In the genomic region with DNA sequence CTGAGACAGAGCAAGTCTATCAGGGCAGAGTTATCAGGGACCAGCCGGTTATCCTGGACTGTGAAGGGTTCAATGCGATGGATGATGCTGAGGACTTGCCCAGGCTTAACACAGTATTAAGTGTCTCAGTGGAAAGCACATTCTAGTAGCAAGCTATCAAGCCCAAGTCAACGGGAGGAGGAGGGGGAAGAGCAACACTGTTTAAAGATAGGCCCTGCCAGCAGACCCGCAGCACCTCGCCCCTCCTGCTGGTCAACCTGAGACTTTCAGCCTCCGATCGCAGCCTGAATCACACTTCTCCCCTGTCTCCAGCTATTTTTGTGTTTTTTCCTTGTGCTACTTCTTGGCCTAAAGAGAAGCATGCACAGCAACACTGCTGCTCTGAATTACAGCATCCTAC, we compare ENCODE assay signal across 12 mouse cellular contexts. TPM values are rescaled to one million over a fixed set of nuclear protein-coding genes. Genes with fewer than 3 reads are reported as not detected.
DNase-seq lines count a peak whose midpoint lies in the region; ATAC-seq and TF ChIP-seq lines count a peak whose summit lies in the region.
"Had no signal": no experiment of that assay in that cellular context is flagged by ENCODE, and none has a peak within 500 bp of the region (broad histone marks: within the 10 kb centered on the region; RNA-seq: fewer than 3 reads in every experiment).

No protein-coding gene starts in this region.

- peaks cover 48% of the 10 kb centered on the region for H3K36me3 ChIP-seq in limb, embryonic 14.5 days (ENCODE audit: control insufficient read depth, insufficient read depth, low read length)
- H3K36me3 ChIP-seq in limb, embryonic 10.5 days = peaks cover 58% of the 10 kb centered on the region

- H3K9ac ChIP-seq in limb, embryonic 14.5 days (ENCODE audit: low read depth, low read length, severe bottlenecking) = no peak overlapping the region
- H3K9ac ChIP-seq: forebrain, embryonic 15.5 days; liver, postnatal 0 days had no signal

- H3K27me3 ChIP-seq in limb, embryonic 14.5 days (ENCODE audit: control insufficient read depth, insufficient read depth, low read length) = no peaks in the 10 kb centered on the region
- no peaks in the 10 kb centered on the region for H3K27me3 ChIP-seq in limb, embryonic 10.5 days (ENCODE audit: low read depth, poor library complexity, severe bottlenecking)
- H3K27me3 ChIP-seq: forebrain, embryonic 15.5 days had no signal

- no peak overlapping the region for H3K4me3 ChIP-seq in limb, embryonic 14.5 days (replicated peaks; ENCODE audit: low read length)
- no peak overlapping the region for H3K4me3 ChIP-seq in limb, embryonic 10.5 days
- no peak overlapping the region for H3K4me3 ChIP-seq in embryonic fibroblast, embryonic 13.5 days (ENCODE audit: insufficient read depth, low read length)
- H3K4me3 ChIP-seq: forebrain, embryonic 15.5 days had no signal

- H3K4me1 ChIP-seq in limb, embryonic 14.5 days (ENCODE audit: control insufficient read depth, insufficient read depth, low read length) = no peaks in the 10 kb centered on the region
- no peaks in the 10 kb centered on the region for H3K4me1 ChIP-seq in limb, embryonic 10.5 days
- H3K4me1 ChIP-seq in embryonic fibroblast, embryonic 13.5 days (ENCODE audit: control insufficient read depth, insufficient read depth, low read length) = peaks cover 1% of the 10 kb centered on the region
- H3K4me1 ChIP-seq: forebrain, embryonic 15.5 days had no signal

- no peak for DNase-seq in frontal cortex, postnatal 36 days (ENCODE audit: low spot score in 2 of 2)
- peak; percentile 9 for DNase-seq in limb, embryonic 14.5 days (ENCODE audit: low spot score)
- DNase-seq in limb, embryonic 10.5 days (ENCODE audit: low spot score) = no peak
- peak; percentile 24 for DNase-seq in Muller cell, postnatal 12 days (ENCODE audit: inconsistent ontology term)
- DNase-seq in right cerebral cortex, postnatal 25 days = no peak
- DNase-seq in frontal cortex, postnatal 14 days (ENCODE audit: low spot score in 2 of 2) = no peak
- DNase-seq: kidney, postnatal 36 days; liver, postnatal 0 days; right cerebral cortex, postnatal 4 days had no signal

- no peak overlapping the region for H3K4me2 ChIP-seq in limb, embryonic 14.5 days (replicated peaks; ENCODE audit: low read depth, low read length, severe bottlenecking)
- H3K4me2 ChIP-seq: forebrain, embryonic 15.5 days had no signal

- H3K9me3 ChIP-seq in limb, embryonic 14.5 days (ENCODE audit: control insufficient read depth, low read length) = no peaks in the 10 kb centered on the region
- H3K9me3 ChIP-seq in limb, embryonic 10.5 days (replicated peaks) = no peaks in the 10 kb centered on the region
- H3K9me3 ChIP-seq: forebrain, embryonic 15.5 days had no signal

- WGBS in limb, embryonic 14.5 days = 74% methylated on average over 7 of the region's 7 CpGs
- WGBS in limb, embryonic 10.5 days = 89% methylated on average over 7 of the region's 7 CpGs

- TF ChIP-seq CTCF in embryonic fibroblast, embryonic 13.5 days (IDR thresholded peaks at IDR 0.05; ENCODE audit: borderline replicate concordance, insufficient read depth, low read length) = peak; percentile 45; the same call in 1 of the 2 replicates

- peak; percentile 25; the same call in 1 of the 2 replicates for ATAC-seq in frontal cortex, adult (ENCODE audit: low TSS enrichment)
- no peak for ATAC-seq in limb, embryonic 14.5 days (ENCODE audit: low FRiP score, low read depth)
- ATAC-seq: forebrain, embryonic 15.5 days; liver, postnatal 0 days had no signal

- H3K27ac ChIP-seq in limb, embryonic 14.5 days (replicated peaks; ENCODE audit: low read depth, low read length) = no peak overlapping the region
- H3K27ac ChIP-seq in limb, embryonic 10.5 days = no peak overlapping the region
- no peak overlapping the region for H3K27ac ChIP-seq in embryonic fibroblast, embryonic 13.5 days (ENCODE audit: insufficient read depth, low read length)
- H3K27ac ChIP-seq: forebrain, embryonic 15.5 days had no signal

- TF ChIP-seq POLR2A in limb, embryonic 14.5 days (IDR thresholded peaks at IDR 0.05; ENCODE audit: borderline replicate concordance, extremely low read depth, insufficient read depth, insufficient read length) = no peak
- TF ChIP-seq POLR2A in embryonic fibroblast, embryonic 13.5 days (IDR thresholded peaks at IDR 0.05; ENCODE audit: low read depth, low read length) = no peak

RNA-seq across cellular contexts. Expression of a gene that starts 29.1 kb away (rescaled TPM):
- polyA plus RNA-seq in limb, embryonic 14.5 days (2012; rRNA removed) = 8.7 and 8.8 TPM in 2 replicates
- 13.5 and 14.8 TPM in 2 replicates for polyA plus RNA-seq in limb, embryonic 14.5 days (2014; fragmentation: Nextera tagmentation; extraction: Ambion mirVana)
- 15.9 and 20.3 TPM in 2 replicates for polyA plus RNA-seq in limb, embryonic 10.5 days (2016; fragmentation: Nextera tagmentation; extraction: Ambion mirVana)
- 17.5 and 18.9 TPM in 2 replicates for polyA plus RNA-seq in embryonic fibroblast, embryonic 13.5 days (2011; ENCODE audit: insufficient read length, low read depth, missing spikeins)

RNA-seq across cellular contexts. Expression of a gene that starts 29.4 kb away (rescaled TPM):
- polyA plus RNA-seq in limb, embryonic 14.5 days (2012; rRNA removed) = 20.2 and 21.4 TPM in 2 replicates
- 22.6 and 24.9 TPM in 2 replicates for polyA plus RNA-seq in limb, embryonic 14.5 days (2014; fragmentation: Nextera tagmentation; extraction: Ambion mirVana)
- polyA plus RNA-seq in limb, embryonic 10.5 days (2016; fragmentation: Nextera tagmentation; extraction: Ambion mirVana) = 21.8 and 22.5 TPM in 2 replicates
- polyA plus RNA-seq in embryonic fibroblast, embryonic 13.5 days (2011; ENCODE audit: insufficient read length, low read depth, missing spikeins) = 12.1 and 12.3 TPM in 2 replicates

Comparison
In these comparisons a context has a peak if more than half of its experiments do, and no peak if none do; other contexts are left out.
1. DNase-seq: peak in limb, embryonic 14.5 days (single experiment) and Muller cell, postnatal 12 days (single experiment); none in frontal cortex, postnatal 36 days (0 of 2), limb, embryonic 10.5 days (single experiment), right cerebral cortex, postnatal 25 days (single experiment) and frontal cortex, postnatal 14 days (0 of 2).